Mouse (Mus musculus) frontal cortex, postnatal 36 days (tissue): ENCODE measurements at regions not wholly inside any gene's neighbourhood (a gene's known extent, or its start where the extent isn't known, plus 50 kb on each side); places are given as distances from the start of the nearest gene placed in this dataset.

Source experiments
- DNase-seq, 2 experiments: peaks; one replicate each; pipeline ENCODE4 v3.0.0; 2022; ENCODE audit warnings: low spot score in 2 of 2

DNA sequence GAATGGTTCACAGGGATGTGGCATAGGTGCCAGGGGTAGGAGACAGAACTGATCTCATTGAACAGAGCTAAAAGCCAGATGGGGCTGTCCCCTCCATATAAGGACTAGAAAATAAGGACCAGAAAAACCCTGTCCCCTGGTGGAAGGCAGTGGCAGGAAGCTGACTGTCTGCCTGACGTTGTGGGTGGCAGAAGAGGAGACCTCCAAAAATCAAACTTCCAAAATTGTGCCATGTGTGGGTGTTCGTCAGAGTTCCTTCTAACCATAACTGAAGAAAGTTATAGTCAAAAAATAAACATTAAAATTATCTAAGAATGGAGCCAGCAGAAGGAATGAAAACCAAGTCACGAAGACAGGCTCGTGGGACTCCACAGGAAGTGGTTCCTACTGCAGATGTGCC is 129.2 kb downstream of the Mtx3 start:
- DNase-seq: peak; percentile 24 to 76

DNA sequence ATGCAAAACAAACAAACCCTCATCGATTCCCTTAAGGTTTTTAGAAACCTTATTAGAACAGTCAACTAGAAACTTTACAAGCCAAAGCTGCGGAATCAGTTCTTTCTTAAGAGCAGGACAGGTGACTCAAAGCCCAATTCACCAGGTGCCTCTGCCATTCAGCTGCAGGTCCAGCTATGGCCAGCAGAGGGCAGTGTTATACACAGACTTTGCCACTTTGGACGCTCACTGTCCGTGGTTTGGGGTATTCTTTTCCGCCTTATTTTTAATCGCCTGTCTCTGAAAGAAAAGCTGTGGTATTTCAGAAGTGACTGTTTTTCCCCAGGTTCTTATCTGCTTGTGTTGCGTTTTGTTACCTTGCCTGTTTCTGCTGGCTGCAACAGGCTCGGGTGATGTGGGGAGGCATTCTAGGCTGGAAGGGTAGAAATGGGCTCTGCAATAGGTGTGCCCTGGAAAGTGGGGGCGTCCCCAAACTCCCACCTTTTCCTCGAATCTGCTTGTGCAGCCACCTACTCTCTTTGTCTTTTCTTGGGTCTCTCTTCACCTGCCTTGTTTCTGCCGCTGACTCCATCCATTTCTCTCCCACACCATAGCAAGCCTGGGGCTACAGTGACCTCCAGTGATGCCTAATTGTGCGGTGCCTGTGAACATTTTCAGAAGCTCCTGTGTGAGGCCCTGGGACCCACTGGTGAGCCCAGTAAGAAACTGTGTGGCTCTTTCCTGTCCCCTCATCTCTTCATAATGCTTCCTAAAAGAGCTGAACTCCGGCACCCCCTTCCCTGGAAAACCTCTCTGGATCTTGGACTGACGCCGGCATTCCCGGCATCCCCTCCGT is 142.4 kb downstream of the Mtx3 start:
- DNase-seq: peak; percentile 81 to 87

DNA sequence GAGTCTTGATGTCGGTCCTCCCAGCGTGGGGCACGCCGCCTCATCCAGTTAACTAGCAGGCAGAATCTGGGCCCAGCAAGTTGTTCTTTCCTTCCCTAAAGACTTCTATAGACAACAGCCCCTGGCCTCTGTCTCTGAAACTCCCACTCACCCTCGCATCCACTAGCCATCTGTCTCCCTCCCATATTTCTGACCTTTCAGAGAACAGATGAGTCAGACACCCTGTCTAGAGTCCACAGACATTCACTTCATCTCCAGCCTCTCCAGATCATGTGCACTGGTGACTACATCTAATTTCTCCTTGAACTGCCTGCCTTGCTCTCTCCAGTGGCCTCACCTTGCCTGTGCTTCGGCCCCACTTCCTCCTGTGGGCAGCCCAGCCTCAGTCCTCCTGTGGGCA is 143.1 kb downstream of the Mtx3 start:
- DNase-seq: peak; percentile 42 to 50

DNA sequence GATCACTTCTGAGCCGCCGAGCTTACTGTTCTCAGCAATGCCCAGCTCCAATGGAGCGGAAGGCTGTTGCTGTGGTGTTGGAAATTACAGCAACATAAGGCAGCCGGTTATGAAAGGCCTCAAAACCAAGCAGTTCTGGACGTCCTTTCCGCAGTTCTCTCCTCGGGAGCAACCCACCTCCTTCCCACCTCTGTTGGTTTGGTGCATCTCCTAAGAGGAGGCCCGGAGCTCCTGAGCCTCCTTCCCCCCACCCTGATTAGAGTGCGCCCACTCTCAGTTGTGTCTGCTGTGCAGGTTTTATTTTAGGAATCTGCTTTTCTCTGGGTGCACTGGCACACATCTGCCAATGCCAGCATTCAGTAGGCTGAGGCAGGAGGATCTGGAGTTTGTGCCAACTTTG is 144.0 kb downstream of the Mtx3 start:
- DNase-seq: no peak

DNA sequence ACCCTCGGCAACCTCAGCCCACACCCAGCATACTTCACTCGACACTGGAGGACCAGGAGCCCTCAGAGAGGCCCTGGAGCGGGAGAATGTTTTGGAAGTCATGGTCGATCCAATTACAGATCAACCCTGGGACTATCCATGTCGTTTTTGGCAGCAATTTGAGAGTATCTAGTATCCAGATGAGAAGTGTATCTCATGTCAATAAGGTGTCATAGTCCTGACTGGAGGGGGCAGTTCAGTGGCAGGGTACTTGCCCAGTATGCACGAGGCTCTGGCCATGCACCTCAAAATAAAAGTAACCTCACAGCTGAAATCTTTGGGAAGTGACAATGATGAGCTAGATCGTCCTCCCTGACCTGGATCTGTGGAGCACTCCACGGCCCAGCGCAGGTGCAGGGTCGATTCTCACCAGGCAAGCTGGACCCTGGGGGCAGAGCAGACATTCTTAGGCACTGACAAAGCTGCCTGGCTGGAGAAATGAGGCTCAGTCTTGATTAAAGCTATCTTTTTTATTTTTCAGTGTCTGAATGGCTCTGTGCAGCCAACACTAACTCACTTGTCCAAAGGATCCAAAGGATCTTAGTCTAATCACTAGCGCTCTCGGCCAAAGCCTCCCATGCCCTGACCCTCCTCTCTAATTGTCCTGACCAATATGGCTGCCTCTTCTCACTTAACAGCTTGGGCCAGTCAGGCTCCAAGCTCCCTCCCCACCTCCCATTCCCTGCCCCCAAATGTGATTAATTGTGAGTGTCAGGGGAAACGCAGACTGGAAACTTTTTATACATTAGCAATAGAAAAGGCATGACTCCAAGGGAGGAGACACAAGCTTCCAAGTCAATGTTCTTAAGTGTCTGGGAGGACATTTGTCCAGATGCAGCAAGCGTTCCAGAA is 146.0 kb downstream of the Mtx3 start:
- no peak for DNase-seq
